Mouse (Mus musculus): ENCODE measurements at regions not wholly inside any gene's neighbourhood (a gene's known extent, or its start where the extent isn't known, plus 50 kb on each side); places are given as distances from the start of the nearest gene placed in this dataset.

GRCm38 (mm10) chr4:34214346-34214745 lies 164.4 kb upstream of the Spaca1 start:
- H3K27me3 ChIP-seq (ENCODE audit: control insufficient read depth, insufficient read depth, low read length, poor library complexity, severe bottlenecking), result no peaks in the 10 kb centered on the region
- no peak overlapping the region for H3K27ac ChIP-seq (ENCODE audit: insufficient read depth, low read length)
- H3K36me3 ChIP-seq (ENCODE audit: control insufficient read depth, insufficient read depth, low read length, poor library complexity, severe bottlenecking), result no peaks in the 10 kb centered on the region
- H3K9me3 ChIP-seq (replicated peaks; ENCODE audit: control insufficient read depth, insufficient read depth, low read length, poor library complexity, severe bottlenecking), result peaks cover 3% of the 10 kb centered on the region; the same call in 1 of the 2 replicates
- no peak overlapping the region for H3K4me3 ChIP-seq (ENCODE audit: low read depth, low read length)
- TF ChIP-seq POLR2A (IDR thresholded peaks at IDR 0.05; ENCODE audit: insufficient read depth, low read length), result no peak
- no peak for TF ChIP-seq EP300 (IDR thresholded peaks at IDR 0.05; ENCODE audit: insufficient read depth, low read depth, low read length)
- TF ChIP-seq CTCF (IDR thresholded peaks at IDR 0.05; ENCODE audit: low read depth, low read length), result no peak
- no peaks in the 10 kb centered on the region for H3K4me1 ChIP-seq (ENCODE audit: control insufficient read depth, insufficient read depth, low read length)
- H3K9ac ChIP-seq (ENCODE audit: low read depth, poor library complexity, severe bottlenecking), result no peak overlapping the region

- Histone ChIP-seq H3K27ac (ENCODE audit: insufficient read depth, low read length) (no peak overlapping the region), H3K4me3 (ENCODE audit: low read depth, low read length) (no peak overlapping the region), H3K4me1 (ENCODE audit: control insufficient read depth, insufficient read depth, low read length) (no peaks in the 10 kb centered on the region), H3K27me3 (ENCODE audit: control insufficient read depth, insufficient read depth, low read length, poor library complexity, severe bottlenecking) (no peaks in the 10 kb centered on the region), H3K36me3 (ENCODE audit: control insufficient read depth, insufficient read depth, low read length, poor library complexity, severe bottlenecking) (no peaks in the 10 kb centered on the region), H3K9me3 (replicated peaks; ENCODE audit: control insufficient read depth, insufficient read depth, low read length, poor library complexity, severe bottlenecking) (no peaks in the 10 kb centered on the region), H3K9ac (ENCODE audit: low read depth, poor library complexity, severe bottlenecking) (no peak overlapping the region)
- TF ChIP-seq POLR2A (IDR thresholded peaks at IDR 0.05; ENCODE audit: insufficient read depth, low read length), result no peak
- no peak for TF ChIP-seq EP300 (IDR thresholded peaks at IDR 0.05; ENCODE audit: insufficient read depth, low read depth, low read length)
- no peak for TF ChIP-seq CTCF (IDR thresholded peaks at IDR 0.05; ENCODE audit: low read depth, low read length)
These were observed 171.9 kb upstream of the Spaca1 start for GRCm38 (mm10) chr4:34221915-34222314.

- Histone ChIP-seq H3K36me3 (ENCODE audit: control insufficient read depth, insufficient read depth, low read length, poor library complexity, severe bottlenecking) (no peaks in the 10 kb centered on the region), H3K27ac (ENCODE audit: insufficient read depth, low read length) (no peak overlapping the region), H3K9ac (ENCODE audit: low read depth, poor library complexity, severe bottlenecking) (no peak overlapping the region), H3K4me1 (ENCODE audit: control insufficient read depth, insufficient read depth, low read length) (no peaks in the 10 kb centered on the region), H3K4me3 (ENCODE audit: low read depth, low read length) (no peak overlapping the region), H3K27me3 (ENCODE audit: control insufficient read depth, insufficient read depth, low read length, poor library complexity, severe bottlenecking) (no peaks in the 10 kb centered on the region), H3K9me3 (replicated peaks; ENCODE audit: control insufficient read depth, insufficient read depth, low read length, poor library complexity, severe bottlenecking) (no peaks in the 10 kb centered on the region)
- no peak for TF ChIP-seq POLR2A (IDR thresholded peaks at IDR 0.05; ENCODE audit: insufficient read depth, low read length)
- no peak for TF ChIP-seq EP300 (IDR thresholded peaks at IDR 0.05; ENCODE audit: insufficient read depth, low read depth, low read length)
- no peak for TF ChIP-seq CTCF (IDR thresholded peaks at IDR 0.05; ENCODE audit: low read depth, low read length)
These were observed 176.3 kb upstream of the Spaca1 start for GRCm38 (mm10) chr4:34226089-34226840.

- no peaks in the 10 kb centered on the region for H3K27me3 ChIP-seq (ENCODE audit: control insufficient read depth, insufficient read depth, low read length, poor library complexity, severe bottlenecking)
- TF ChIP-seq EP300 (IDR thresholded peaks at IDR 0.05; ENCODE audit: insufficient read depth, low read depth, low read length) (no peak), POLR2A (IDR thresholded peaks at IDR 0.05; ENCODE audit: insufficient read depth, low read length) (no peak), CTCF (IDR thresholded peaks at IDR 0.05; ENCODE audit: low read depth, low read length) (no peak)
- H3K27ac ChIP-seq (ENCODE audit: insufficient read depth, low read length), result no peak overlapping the region
These were observed 176.9 kb upstream of the Spaca1 start for GRCm38 (mm10) chr4:34226886-34227285.

GRCm38 (mm10) chr4:34227611-34228010 lies 177.6 kb upstream of the Spaca1 start:
- Histone ChIP-seq H3K27me3 (ENCODE audit: control insufficient read depth, insufficient read depth, low read length, poor library complexity, severe bottlenecking) (no peaks in the 10 kb centered on the region), H3K9ac (ENCODE audit: low read depth, poor library complexity, severe bottlenecking) (no peak overlapping the region), H3K9me3 (replicated peaks; ENCODE audit: control insufficient read depth, insufficient read depth, low read length, poor library complexity, severe bottlenecking) (no peaks in the 10 kb centered on the region), H3K4me3 (ENCODE audit: low read depth, low read length) (no peak overlapping the region), H3K4me1 (ENCODE audit: control insufficient read depth, insufficient read depth, low read length) (no peaks in the 10 kb centered on the region), H3K27ac (ENCODE audit: insufficient read depth, low read length) (no peak overlapping the region), H3K36me3 (ENCODE audit: control insufficient read depth, insufficient read depth, low read length, poor library complexity, severe bottlenecking) (no peaks in the 10 kb centered on the region)
- no peak for TF ChIP-seq CTCF (IDR thresholded peaks at IDR 0.05; ENCODE audit: low read depth, low read length)
- TF ChIP-seq POLR2A (IDR thresholded peaks at IDR 0.05; ENCODE audit: insufficient read depth, low read length), result no peak
- no peak for TF ChIP-seq EP300 (IDR thresholded peaks at IDR 0.05; ENCODE audit: insufficient read depth, low read depth, low read length)

More at GRCm38 (mm10) chr4:34226886-34227285, 176.9 kb upstream of the Spaca1 start:
- no peaks in the 10 kb centered on the region for H3K9me3 ChIP-seq (replicated peaks; ENCODE audit: control insufficient read depth, insufficient read depth, low read length, poor library complexity, severe bottlenecking)
- no peak overlapping the region for H3K9ac ChIP-seq (ENCODE audit: low read depth, poor library complexity, severe bottlenecking)
- no peaks in the 10 kb centered on the region for H3K36me3 ChIP-seq (ENCODE audit: control insufficient read depth, insufficient read depth, low read length, poor library complexity, severe bottlenecking)
- H3K4me3 ChIP-seq (ENCODE audit: low read depth, low read length), result no peak overlapping the region
- no peaks in the 10 kb centered on the region for H3K4me1 ChIP-seq (ENCODE audit: control insufficient read depth, insufficient read depth, low read length)

GRCm38 (mm10) chr4:34231270-34231669 lies 181.3 kb upstream of the Spaca1 start:
- Histone ChIP-seq H3K27ac (ENCODE audit: insufficient read depth, low read length) (no peak overlapping the region), H3K9me3 (replicated peaks; ENCODE audit: control insufficient read depth, insufficient read depth, low read length, poor library complexity, severe bottlenecking) (no peaks in the 10 kb centered on the region), H3K27me3 (ENCODE audit: control insufficient read depth, insufficient read depth, low read length, poor library complexity, severe bottlenecking) (no peaks in the 10 kb centered on the region), H3K36me3 (ENCODE audit: control insufficient read depth, insufficient read depth, low read length, poor library complexity, severe bottlenecking) (no peaks in the 10 kb centered on the region), H3K4me3 (ENCODE audit: low read depth, low read length) (no peak overlapping the region), H3K4me1 (ENCODE audit: control insufficient read depth, insufficient read depth, low read length) (no peaks in the 10 kb centered on the region), H3K9ac (ENCODE audit: low read depth, poor library complexity, severe bottlenecking) (no peak overlapping the region)
- peak; percentile 86 for TF ChIP-seq CTCF (IDR thresholded peaks at IDR 0.05; ENCODE audit: low read depth, low read length)
- no peak for TF ChIP-seq EP300 (IDR thresholded peaks at IDR 0.05; ENCODE audit: insufficient read depth, low read depth, low read length)
